Mouse (Mus musculus) CH12.LX (cell line): ENCODE data around the gene Stk38l.

Experiments
- CHD1 ChIP-seq: IDR thresholded peaks from 2 replicates; pipeline ENCODE4 v1.6.1; 2012; ENCODE audit warnings: low read depth, low read length, improper control_type of control experiment, inconsistent platforms
- CTCF ChIP-seq, 2 experiments: IDR thresholded peaks in 1 of 2; conservative IDR thresholded peaks in 1 of 2; 2 replicates each; pipeline ENCODE4 v1.5.1; 2011 to 2012; ENCODE audit warnings: low read depth in 2 of 2, low read length in 2 of 2, improper control_type of control experiment in 1 of 2, inconsistent platforms in 1 of 2, mild to moderate bottlenecking in 1 of 2, moderate library complexity in 1 of 2
- EP300 ChIP-seq: IDR thresholded peaks from 2 replicates; pipeline ENCODE4 v1.6.1; 2011; ENCODE audit warnings: low read length, improper control_type of control experiment
- KAT2A ChIP-seq: IDR thresholded peaks from 2 replicates; pipeline ENCODE4 v1.6.1; 2012; ENCODE audit warnings: low read length, improper control_type of control experiment, inconsistent platforms; ENCODE audit not compliant: insufficient replicate concordance
- MAZ ChIP-seq: IDR thresholded peaks from 2 replicates; pipeline ENCODE4 v1.6.1; 2012; ENCODE audit warnings: low read depth, mild to moderate bottlenecking, inconsistent platforms, low read length, improper control_type of control experiment, moderate library complexity
- NRF1 ChIP-seq: IDR thresholded peaks from 2 replicates; pipeline ENCODE4 v1.6.1; 2014; ENCODE audit warnings: low read depth, mild to moderate bottlenecking, inconsistent platforms, low read length, improper control_type of control experiment, moderate library complexity
- POLR2A ChIP-seq: IDR thresholded peaks from 2 replicates; pipeline ENCODE4 v1.6.1; 2011; ENCODE audit warnings: low read depth, mild to moderate bottlenecking, improper control_type of control experiment, low read length
- TCF12 ChIP-seq: IDR thresholded peaks from 2 replicates; pipeline ENCODE4 v1.6.1; 2014; ENCODE audit warnings: low read depth, mild to moderate bottlenecking, inconsistent platforms, low read length, improper control_type of control experiment
- UBTF ChIP-seq: IDR thresholded peaks from 2 replicates; pipeline ENCODE4 v1.6.1; 2012; ENCODE audit warnings: low read depth, mild to moderate bottlenecking, inconsistent platforms, low read length, improper control_type of control experiment, moderate library complexity
- ZNF384 ChIP-seq: IDR thresholded peaks from 2 replicates; pipeline ENCODE4 v1.6.1; 2012; ENCODE audit warnings: low read depth, low read length, improper control_type of control experiment, inconsistent platforms

- TF ChIP-seq CTCF (conservative IDR thresholded peaks at IDR 0.05 in 1 of 2, IDR thresholded peaks at IDR 0.05 in 1 of 2; ENCODE audit: low read depth in 2 of 2, low read length in 2 of 2) (no peak), UBTF (no peak), TCF12 (no peak), CHD1 (no peak), ZNF384 (no peak), KAT2A (no peak), POLR2A (no peak), MAZ (no peak), EP300 (peak; percentile 70; the same call in 1 of the 2 replicates), NRF1 (no peak)
Observed at GRCm38 (mm10) chr6:146793527-146793926, 68.7 kb downstream of the Stk38l start.
